Mouse (Mus musculus) midbrain, postnatal 0 days (tissue): ENCODE results near the gene 2810021J22Rik. TPM values are rescaled to one million over a fixed set of nuclear protein-coding genes. Genes with fewer than 3 reads are reported as not detected.

Source experiments
- ATAC-seq: fragments of 200-750 bp; cut with Nextera tagmentation; 2 replicates; pipeline ENCODE4 v1.8.0; 2017; ENCODE audit warnings: moderate number of reproducible peaks, mild to moderate bottlenecking, moderate TSS enrichment, moderate library complexity; ENCODE audit not compliant: low FRiP score
- DNase-seq: peaks from one replicate; pipeline ENCODE4 v3.0.0-alpha.2; 2015; ENCODE audit warnings: low spot score
- H3K27ac ChIP-seq: fragments of 300-500 bp; sonication (generic); 2 replicates; pipeline ENCODE4 v1.5.1; 2014; ENCODE audit warnings: low read depth, mild to moderate bottlenecking, low read length, mixed read lengths
- H3K27me3 ChIP-seq: fragments of 300-500 bp; sonication (generic); 2 replicates; pipeline ENCODE4 v1.6.1; 2014; ENCODE audit warnings: low read length, control low read depth, mixed read lengths; ENCODE audit not compliant: insufficient read depth
- H3K36me3 ChIP-seq: fragments of 300-500 bp; sonication (generic); 2 replicates; pipeline ENCODE4 v1.6.1; 2014; ENCODE audit warnings: low read length, control low read depth, mixed read lengths; ENCODE audit not compliant: insufficient read depth
- H3K4me1 ChIP-seq: fragments of 300-500 bp; sonication (generic); 2 replicates; pipeline ENCODE4 v1.6.1; 2014; ENCODE audit warnings: mild to moderate bottlenecking, control low read depth, antibody characterized with exemption, low read length, mixed read lengths; ENCODE audit not compliant: insufficient read depth
- H3K4me2 ChIP-seq: fragments of 300-500 bp; sonication (generic); 2 replicates; pipeline ENCODE4 v1.6.1; 2014; ENCODE audit warnings: low read depth, mild to moderate bottlenecking, low read length, mixed read lengths; ENCODE audit not compliant: poor library complexity, severe bottlenecking
- H3K4me3 ChIP-seq: fragments of 300-500 bp; sonication (generic); 2 replicates; pipeline ENCODE4 v1.5.1; 2014; ENCODE audit warnings: low read depth, mild to moderate bottlenecking, low read length, moderate library complexity
- H3K9ac ChIP-seq: fragments of 300-500 bp; sonication (generic); replicated peaks from 2 replicates; pipeline ENCODE4 v1.6.1; 2014; ENCODE audit warnings: mild to moderate bottlenecking, low read length, moderate library complexity, mixed read lengths; ENCODE audit not compliant: poor library complexity, severe bottlenecking
- H3K9me3 ChIP-seq: fragments of 300-500 bp; sonication (generic); 2 replicates; pipeline ENCODE4 v1.6.1; 2016; ENCODE audit warnings: low read length, control low read depth
- CTCF ChIP-seq: IDR thresholded peaks from 2 replicates; pipeline ENCODE4 v1.5.1; 2016; ENCODE audit warnings: antibody characterized with exemption, mild to moderate bottlenecking
- WGBS: fragments of 180-500 bp; shearing (Covaris S2); extraction: QIAGEN DNeasy Blood & Tissue Kit; methylation state at CpG from one replicate; pipeline ENCODE4 v1.1.7; 2014; 5-methylcytosine and 5-hydroxymethylcytosine counted together
- polyA plus RNA-seq: library from polyadenylated mRNA; unstranded; fragments of >200 nt; fragmentation: Nextera tagmentation; extraction: Ambion mirVana; gene quantifications from 2 replicates; pipeline ENCODE4 v1.2.1, GENCODE M21; 2015
- total RNA-seq: library from RNA; depleted of rRNA; stranded (reverse); fragments of >200 nt; gene quantifications from 2 replicates; pipeline ENCODE4 v1.2.3, GENCODE M21; 2014

2810021J22Rik gene
- total and polyA plus RNA-seq, 2 experiments from 2014 or later: 6.8 to 14.9 TPM

GRCm38 (mm10) chr11:58922420-58922819, 55.4 kb downstream of the 2810021J22Rik start:
- Histone ChIP-seq H3K9me3 (no peaks in the 10 kb centered on the region), H3K27me3 (no peaks in the 10 kb centered on the region), H3K36me3 (no peaks in the 10 kb centered on the region), H3K4me3 (no peak overlapping the region), H3K9ac (no peak overlapping the region), H3K27ac (no peak overlapping the region), H3K4me1 (no peaks in the 10 kb centered on the region), H3K4me2 (no peak overlapping the region)
- DNase-seq (no peak), ATAC-seq (no peak)
- TF ChIP-seq CTCF: 0 out of 2 replicates have a peak, but pooled peaks have one; percentile 9
- 79% methylated on average over 9 of the region's 9 CpGs for WGBS

- Histone ChIP-seq H3K27me3 (no peaks in the 10 kb centered on the region), H3K36me3 (peaks cover 2% of the 10 kb centered on the region; the same call in 1 of the 2 replicates), H3K27ac (no peak overlapping the region), H3K9me3 (no peaks in the 10 kb centered on the region), H3K4me3 (no peak overlapping the region), H3K9ac (no peak overlapping the region), H3K4me2 (no peak overlapping the region), H3K4me1 (no peaks in the 10 kb centered on the region)
- ATAC-seq (no peak), DNase-seq (no peak)
- no peak for TF ChIP-seq CTCF
- WGBS: 91% methylated on average over 2 of the region's 3 CpGs
Observed at GRCm38 (mm10) chr11:58926651-58927050, 59.6 kb downstream of the 2810021J22Rik start.

- Histone ChIP-seq H3K4me3 (no peak overlapping the region), H3K27me3 (no peaks in the 10 kb centered on the region), H3K27ac (no peak overlapping the region), H3K4me2 (no peak overlapping the region), H3K9me3 (no peaks in the 10 kb centered on the region), H3K4me1 (no peaks in the 10 kb centered on the region), H3K9ac (no peak overlapping the region), H3K36me3 (peaks cover 6% of the 10 kb centered on the region)
- no peak for DNase-seq
- WGBS: 70% methylated on average over 2 of the region's 2 CpGs
- TF ChIP-seq CTCF: no peak
- ATAC-seq: no peak
Observed at GRCm38 (mm10) chr11:58927053-58927452, 60.0 kb downstream of the 2810021J22Rik start.

GRCm38 (mm10) chr11:58927790-58928651, 61.0 kb downstream of the 2810021J22Rik start:
- 36% methylated on average over 20 of the region's 20 CpGs for WGBS
- H3K4me1 ChIP-seq: no peaks in the 10 kb centered on the region
- ATAC-seq (peak; percentile 56; the same call in 1 of the 2 replicates), DNase-seq (peak; percentile 69)
- peak overlapping the region; percentile 27 for H3K4me2 ChIP-seq
- no peak overlapping the region for H3K4me3 ChIP-seq
- H3K27me3 ChIP-seq: no peaks in the 10 kb centered on the region
- peak; percentile 85 for TF ChIP-seq CTCF
- H3K9me3 ChIP-seq: no peaks in the 10 kb centered on the region
- peak overlapping the region; percentile 1; the same call in 1 of the 2 replicates for H3K27ac ChIP-seq
- H3K36me3 ChIP-seq: peaks cover 16% of the 10 kb centered on the region
- H3K9ac ChIP-seq: no peak overlapping the region

GRCm38 (mm10) chr11:58929055-58929454, 62.0 kb downstream of the 2810021J22Rik start:
- Histone ChIP-seq H3K9ac (no peak overlapping the region), H3K4me3 (no peak overlapping the region), H3K4me2 (no peak overlapping the region), H3K4me1 (no peaks in the 10 kb centered on the region), H3K9me3 (no peaks in the 10 kb centered on the region), H3K36me3 (peaks cover 26% of the 10 kb centered on the region), H3K27ac (no peak overlapping the region), H3K27me3 (no peaks in the 10 kb centered on the region)
- TF ChIP-seq CTCF: no peak
- WGBS: 77% methylated on average over 4 of the region's 4 CpGs
- no peak for ATAC-seq
- DNase-seq: no peak

GRCm38 (mm10) chr11:58929641-58930040, 62.6 kb downstream of the 2810021J22Rik start:
- H3K9me3 ChIP-seq: no peaks in the 10 kb centered on the region
- H3K27ac ChIP-seq: no peak overlapping the region
- TF ChIP-seq CTCF: no peak
- H3K27me3 ChIP-seq: no peaks in the 10 kb centered on the region
- 61% methylated on average over 3 of the region's 3 CpGs for WGBS
- H3K9ac ChIP-seq: no peak overlapping the region
- ATAC-seq: no peak
- H3K4me1 ChIP-seq: no peaks in the 10 kb centered on the region
- H3K4me3 ChIP-seq: no peak overlapping the region
- H3K4me2 ChIP-seq: no peak overlapping the region
- DNase-seq: no peak
- H3K36me3 ChIP-seq: peaks cover 31% of the 10 kb centered on the region
